Mouse (Mus musculus) lung, adult 2 months (tissue): Measurements from ENCODE around the gene Xlr5b. TPM values are rescaled to one million over a fixed set of nuclear protein-coding genes. Genes with fewer than 3 reads are reported as not detected.
"Not testable (repeated sequence)": the region's sequence is repeated elsewhere in the genome, so short reads cannot be mapped to it uniquely, and the experiment has no call there.

ENCODE experiments used
- DNase-seq: peaks from one replicate; pipeline ENCODE4 v3.0.0; 2022
- H3K4me1 ChIP-seq: fragments of 200-500 bp; 2 replicates; pipeline ENCODE4 v1.6.1; 2011; ENCODE audit warnings: low read length; ENCODE audit not compliant: control insufficient read depth, insufficient read depth
- H3K4me3 ChIP-seq: fragments of 200-500 bp; replicated peaks from 2 replicates; pipeline ENCODE3; 2011; ENCODE audit warnings: low read depth, mild to moderate bottlenecking, control low read depth, low read length; ENCODE audit errors: extremely low read depth
- whole genome bisulfite sequencing: fragments of 180-500 bp; shearing (Covaris S2); methylation state at CpG from one replicate; pipeline ENCODE4 v1.1.7; 2018; 5-methylcytosine and 5-hydroxymethylcytosine counted together
- polyA plus RNA-seq: library from polyadenylated mRNA; depleted of rRNA; stranded (reverse); fragments of >200 nt; gene quantifications from 2 replicates; pipeline ENCODE4 v1.2.3, GENCODE M21; 2012; rRNA removed

Gene Xlr5b
- polyA plus RNA-seq = not detected in 2 replicates

GRCm38 (mm10) chrX:73148496-73148895, at the start of gene Xlr5b:
Gene Xlr5b (plus strand): TSS chrX:73148796.
- no CpG with 5 or more reads among the region's 20 CpGs for WGBS
- H3K4me3 ChIP-seq, DNase-seq, H3K4me1 ChIP-seq: not testable (repeated sequence)

- not testable (repeated sequence) for H3K4me1 ChIP-seq, DNase-seq, H3K4me3 ChIP-seq
- no CpG with 5 or more reads among the region's 7 CpGs for WGBS
These were observed 31.8 kb upstream of the Xlr5b start, which contains the start of gene Gm14685 for GRCm38 (mm10) chrX:73116747-73117146. Gene Gm14685 (plus strand): TSS chrX:73117047.

- not testable (repeated sequence) for H3K4me1 ChIP-seq, H3K4me3 ChIP-seq, DNase-seq
- WGBS = no CpG with 5 or more reads among the region's 12 CpGs
These were observed 25.5 kb upstream of the Xlr5b start for GRCm38 (mm10) chrX:73122859-73123829.

GRCm38 (mm10) chrX:73143218-73143618, 5.4 kb upstream of the Xlr5b start:
- no CpG with 5 or more reads among the region's 7 CpGs for WGBS
- not testable (repeated sequence) for H3K4me3 ChIP-seq, DNase-seq, H3K4me1 ChIP-seq

GRCm38 (mm10) chrX:73149350-73149749, 754 bp downstream of the Xlr5b start, which contains the start of gene DXBay18:
Gene DXBay18 (minus strand): TSS chrX:73149450.
- not testable (repeated sequence) for H3K4me3 ChIP-seq, DNase-seq, H3K4me1 ChIP-seq
- WGBS = no CpG with 5 or more reads among the region's 7 CpGs

GRCm38 (mm10) chrX:73176889-73177288, 28.3 kb downstream of the Xlr5b start, which contains the start of gene Spin2d:
Gene Spin2d (minus strand): TSS chrX:73176989.
- not testable (repeated sequence) for H3K4me1 ChIP-seq, DNase-seq, H3K4me3 ChIP-seq
- WGBS = 82% methylated on average over 6 of the region's 15 CpGs

GRCm38 (mm10) chrX:73191934-73192333, 43.3 kb downstream of the Xlr5b start, which contains the start of gene Xlr3b:
Gene Xlr3b (plus strand): TSS chrX:73192207.
- not testable (repeated sequence) for H3K4me1 ChIP-seq, H3K4me3 ChIP-seq
- peak; percentile 2 for DNase-seq
- WGBS = 72% methylated on average over 12 of the region's 12 CpGs

Other genes starting within 250 kb of the Xlr5b start
- gene Cetn2, start 230.4 kb upstream of the Xlr5b start, polyA plus RNA-seq = 4.0 and 9.2 TPM in 2 replicates
- 11.7 and 20.3 TPM in 2 replicates for gene Nsdhl, start 230.2 kb upstream of the Xlr5b start, polyA plus RNA-seq
- 2.9 and 5.6 TPM in 2 replicates for gene Zfp185, start 161.5 kb upstream of the Xlr5b start, polyA plus RNA-seq
- gene Pnma5, start 111.7 kb upstream of the Xlr5b start, polyA plus RNA-seq = not detected in 2 replicates
- not detected in 2 replicates for gene Pnma3, start 84.0 kb upstream of the Xlr5b start, polyA plus RNA-seq
- 0.10 TPM in 1 of 2 replicates, not detected in the other for gene Xlr4a, start 66.3 kb upstream of the Xlr5b start, polyA plus RNA-seq
- 0.82 and 0.98 TPM in 2 replicates for gene Xlr3a, start 51.7 kb upstream of the Xlr5b start, polyA plus RNA-seq
- 0.65 and 0.71 TPM in 2 replicates for gene Gm14685, start 31.7 kb upstream of the Xlr5b start, polyA plus RNA-seq
- gene DXBay18, start 654 bp downstream of the Xlr5b start, polyA plus RNA-seq = 0.09 TPM in 1 of 2 replicates, not detected in the other
- not detected in 2 replicates for gene Spin2d, start 28.2 kb downstream of the Xlr5b start, polyA plus RNA-seq
- 0.54 and 2.7 TPM in 2 replicates for gene Xlr3b, start 43.4 kb downstream of the Xlr5b start, polyA plus RNA-seq
- gene Xlr4b, start 65.5 kb downstream of the Xlr5b start, polyA plus RNA-seq = 0.27 and 0.80 TPM in 2 replicates
- 11.7 and 15.1 TPM in 2 replicates for gene F8a, start 79.5 kb downstream of the Xlr5b start, polyA plus RNA-seq
- 0.08 and 0.79 TPM in 2 replicates for gene Xlr4c, start 94.3 kb downstream of the Xlr5b start, polyA plus RNA-seq
- gene Xlr3c, start 116.6 kb downstream of the Xlr5b start, polyA plus RNA-seq = not detected in 2 replicates
- not detected in 2 replicates for gene Xlr5a, start 144.2 kb downstream of the Xlr5b start, polyA plus RNA-seq
- gene Xlr5c, start 144.2 kb downstream of the Xlr5b start, polyA plus RNA-seq = not detected in 2 replicates
- gene Gm45015, start 188.0 kb downstream of the Xlr5b start, polyA plus RNA-seq = not detected in 2 replicates
- gene Zfp275, start 193.8 kb downstream of the Xlr5b start, polyA plus RNA-seq = 10.7 and 14.7 TPM in 2 replicates
- gene Gm18336, start 249.9 kb downstream of the Xlr5b start, polyA plus RNA-seq = 0.05 TPM in 1 of 2 replicates, not detected in the other